Mouse (Mus musculus) T-helper 17 cell (primary cell): ENCODE measurements around the gene Adcy10.

Source experiments
- in situ Hi-C, 2 experiments: fragments of 300-600 bp; cut with MboI, MseI; formaldehyde crosslinking; loops; 1 replicate in 1 of 2; 2 replicates in 1 of 2; pipeline ENCODE4 v1.15.1; 2025; ENCODE audit warnings: high pct_unique_total_duplicates in 2 of 2

Gene Adcy10

DNA sequence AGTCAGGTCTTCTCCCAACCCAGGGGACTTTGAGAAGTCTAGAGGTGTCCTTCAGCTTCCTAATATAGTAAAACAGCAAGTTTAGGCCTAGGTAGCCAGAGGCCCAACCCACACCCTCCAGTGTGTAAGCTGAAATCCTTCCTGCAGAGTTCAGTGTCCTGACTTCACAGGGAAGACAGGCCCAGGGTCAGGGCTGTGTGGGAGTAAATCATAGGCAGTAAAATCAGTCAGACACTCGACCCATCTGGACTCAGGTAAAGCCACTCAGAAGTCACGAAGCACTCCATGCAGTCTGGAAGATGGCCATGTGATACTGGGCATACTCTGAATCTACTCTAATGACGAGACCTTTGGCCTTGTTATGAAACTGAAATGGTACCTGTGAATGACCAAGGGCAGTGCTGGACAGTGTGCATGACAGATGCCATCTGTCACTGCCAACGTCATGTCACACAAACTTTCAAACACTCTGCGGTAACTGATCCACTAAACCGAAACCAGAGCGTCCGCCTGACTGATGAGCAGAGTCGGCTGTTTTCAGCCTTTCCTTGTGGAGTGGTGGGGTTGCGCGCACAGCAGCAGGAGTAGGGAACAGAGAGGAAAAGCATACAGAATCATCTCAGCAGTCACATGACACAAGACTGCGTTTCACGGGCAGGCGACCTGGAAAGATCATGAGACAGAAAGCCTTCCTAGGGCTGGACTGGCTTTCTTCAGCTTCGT lies 109.9 kb downstream of the Adcy10 start:
- in situ Hi-C loops = no loop called here

DNA sequence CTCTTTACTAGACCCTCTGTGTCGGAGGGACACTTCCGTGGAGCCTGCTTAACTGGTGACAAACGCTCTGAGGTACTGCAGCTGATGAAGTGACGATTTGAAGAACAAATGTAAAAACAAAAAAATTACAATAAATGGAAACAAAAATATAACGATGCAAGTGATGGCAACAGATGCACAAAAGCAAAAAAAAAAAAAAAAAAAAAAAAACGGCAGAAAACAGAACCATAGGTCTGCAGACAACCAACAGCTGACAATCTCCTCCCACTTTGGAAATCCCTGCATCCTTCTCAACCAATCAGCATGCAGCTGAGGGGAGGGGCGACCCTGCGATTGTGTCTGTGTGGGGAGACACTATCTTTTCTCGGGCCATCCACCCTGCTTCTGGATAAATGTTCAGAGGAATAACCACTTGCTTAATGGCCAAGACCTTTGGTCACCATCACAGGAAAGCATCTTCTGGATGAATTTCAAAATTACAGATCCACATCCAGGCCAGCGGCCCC lies 116.8 kb downstream of the Adcy10 start:
- in situ Hi-C loops = no loop called here

DNA sequence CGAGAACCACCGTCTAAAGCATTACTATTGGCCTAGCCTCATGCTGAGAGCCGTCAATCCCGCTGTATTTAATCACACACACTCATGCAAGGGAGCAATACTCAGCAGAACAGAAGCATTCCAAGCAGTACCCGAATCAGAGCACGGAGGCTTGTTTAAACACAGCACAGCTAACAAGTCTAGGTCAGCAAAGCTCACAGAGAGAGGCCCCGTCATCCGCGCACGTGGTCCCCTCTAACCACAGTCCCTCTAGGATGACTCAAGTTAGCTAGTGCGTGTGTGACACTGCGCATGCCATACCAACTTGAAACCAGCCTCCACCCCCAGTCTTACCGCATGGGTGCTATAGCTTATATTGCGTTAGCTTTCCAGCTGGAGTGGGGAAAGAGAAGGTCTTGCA lies 118.2 kb downstream of the Adcy10 start:
- in situ Hi-C loops = no loop called here

DNA sequence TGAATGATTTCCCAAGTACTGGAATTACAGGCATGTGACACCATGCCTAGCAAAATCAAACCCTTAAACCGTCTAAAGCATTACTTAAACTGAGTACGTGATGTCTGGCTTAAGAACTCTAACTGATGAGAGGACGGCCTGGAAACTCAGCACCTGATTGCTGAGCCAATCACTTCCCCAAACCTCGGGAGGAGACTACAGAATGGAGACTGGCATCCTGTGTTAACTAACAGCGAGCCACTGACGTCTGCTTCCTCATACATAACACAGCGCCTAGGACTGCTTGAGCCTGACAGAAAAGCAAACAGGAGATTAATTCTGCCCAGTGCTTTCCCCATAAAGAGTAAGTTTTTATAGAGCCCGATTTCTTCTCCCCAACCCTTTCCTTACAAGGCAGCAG lies 119.2 kb downstream of the Adcy10 start:
- in situ Hi-C loops = no loop called here

DNA sequence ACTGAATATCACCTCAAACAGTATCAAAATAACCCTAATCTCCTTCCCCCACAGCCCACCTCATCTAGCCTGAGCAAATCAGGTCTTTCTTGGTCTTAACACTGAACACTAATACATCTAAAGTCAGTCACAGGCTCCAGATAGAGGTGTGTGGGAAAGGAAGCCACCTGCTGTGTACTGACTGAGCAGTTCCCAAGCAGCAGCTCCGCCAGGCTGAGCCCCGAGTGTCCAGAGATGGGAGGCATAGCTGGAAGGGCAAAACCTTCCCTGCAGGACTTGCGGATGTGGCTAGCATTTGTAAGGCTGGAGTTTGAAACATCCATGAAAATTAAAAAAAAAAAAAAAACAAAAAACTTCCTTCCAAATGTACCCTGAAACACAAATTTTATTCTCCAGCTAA lies 120.1 kb downstream of the Adcy10 start:
- in situ Hi-C loops = no loop called here

DNA sequence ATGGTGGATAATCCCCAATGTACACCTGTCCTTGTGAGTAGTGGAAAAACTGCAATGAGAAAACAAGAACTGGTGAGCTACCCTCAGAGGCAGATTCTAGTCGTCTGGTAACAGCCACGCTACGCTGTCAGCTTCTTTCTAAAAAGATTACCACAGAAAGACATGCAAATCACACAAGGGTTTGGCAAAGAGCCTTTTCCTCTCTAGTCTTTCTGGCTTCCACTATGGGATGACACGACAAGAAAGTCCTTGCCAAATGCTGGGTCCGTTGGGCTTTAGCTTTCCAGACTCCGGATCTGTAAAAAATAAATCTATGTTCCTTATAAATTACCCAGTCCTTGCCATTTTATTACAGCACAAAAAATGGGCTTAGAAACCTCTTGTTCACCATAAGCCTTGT lies 120.8 kb downstream of the Adcy10 start:
- in situ Hi-C loops = no loop called here

DNA sequence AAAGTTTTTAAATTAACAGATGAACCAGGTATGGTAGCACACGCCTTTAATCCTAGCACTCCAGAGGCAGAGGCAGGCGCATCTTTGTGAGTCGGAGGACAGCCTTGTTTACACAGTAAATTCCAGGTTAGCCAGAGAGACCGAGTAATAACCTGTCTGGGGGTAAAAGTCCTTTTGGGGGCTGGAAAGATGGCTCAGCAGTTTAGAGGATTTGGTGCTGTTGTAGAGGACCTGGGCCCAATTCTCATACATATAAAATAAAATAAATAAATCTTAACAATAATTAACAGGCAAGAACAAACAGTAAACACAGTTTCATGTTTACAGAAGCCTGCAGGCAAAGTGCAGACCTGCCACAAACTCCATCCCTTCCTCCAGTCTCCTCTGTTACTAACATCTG lies 123.9 kb downstream of the Adcy10 start:
- in situ Hi-C loops = no loop called here

DNA sequence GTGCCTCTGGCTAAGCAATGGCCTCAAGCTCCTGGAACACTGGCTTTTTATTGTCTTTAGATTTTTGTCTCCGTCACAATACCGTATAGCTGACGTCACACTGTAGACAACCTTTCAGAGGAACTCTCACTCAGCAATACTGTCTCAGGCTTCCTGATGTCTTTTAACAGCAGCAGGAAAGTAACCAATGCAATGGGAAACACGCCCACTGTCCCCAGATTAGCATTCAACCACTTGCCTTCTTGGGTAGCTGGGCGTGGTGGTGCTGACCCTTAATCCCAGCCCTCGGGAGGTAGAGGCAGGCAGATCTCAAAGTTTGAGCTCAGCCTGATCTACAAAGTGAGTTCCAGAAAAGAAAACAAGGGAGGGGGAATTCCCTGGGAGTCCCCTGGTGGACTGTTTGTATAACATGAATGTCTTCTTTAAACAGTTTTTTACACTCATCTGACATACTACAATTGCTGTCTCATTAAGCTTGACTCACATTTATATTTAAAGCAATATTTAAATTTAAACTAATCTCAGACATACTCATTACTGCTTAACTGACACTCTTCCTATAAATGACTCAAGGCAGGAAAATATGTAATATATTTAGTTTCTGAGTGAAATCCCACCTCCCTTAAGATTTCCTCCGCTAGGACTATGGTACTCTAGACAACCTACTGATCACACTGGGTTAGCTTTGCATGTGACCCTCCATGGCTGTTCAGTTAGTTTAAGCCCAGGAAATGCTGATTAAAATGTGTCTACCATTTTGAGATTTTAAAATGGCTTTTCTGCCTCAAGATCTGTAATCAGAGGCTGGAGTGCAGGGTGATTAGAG lies 124.7 kb downstream of the Adcy10 start:
- in situ Hi-C loops = loop anchor here in 1 of 2 experiments (10.0 kb wide), 1 partner anchor 1785 kb away; no protein-coding TSS in a partner anchor

DNA sequence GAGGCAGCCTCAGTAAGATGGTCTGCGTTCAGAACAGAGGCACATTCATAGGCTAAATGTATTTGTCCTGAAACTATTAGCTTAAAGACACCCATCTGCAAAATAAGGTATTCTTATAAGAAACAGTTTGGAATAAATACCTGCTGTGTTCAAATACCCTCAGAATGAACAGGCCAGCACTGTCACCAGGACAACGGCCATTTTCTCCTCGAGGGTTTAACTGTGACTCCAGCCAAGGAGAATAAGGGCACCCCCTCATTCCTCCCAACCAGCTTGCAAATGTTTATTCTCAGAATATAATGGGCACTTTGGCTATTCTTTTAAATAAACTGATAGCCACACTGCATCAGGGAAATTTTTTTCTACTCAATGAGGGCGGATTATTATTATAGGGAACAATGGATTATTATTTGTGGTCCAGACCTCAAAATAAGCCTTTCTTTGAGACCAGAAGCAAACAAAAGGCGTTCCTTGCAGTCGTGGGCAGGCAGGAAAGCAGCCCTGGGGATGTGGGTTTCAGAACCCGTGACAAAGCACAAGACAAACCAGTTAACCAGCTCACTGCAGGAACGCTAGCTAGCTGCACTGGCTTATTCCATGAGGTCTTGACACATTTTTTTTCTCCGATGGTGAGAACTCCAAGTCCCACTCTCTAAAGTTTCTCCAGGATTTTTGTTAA lies 125.5 kb downstream of the Adcy10 start:
- in situ Hi-C loops = loop anchor here in 1 of 2 experiments (10.0 kb wide), 1 partner anchor 1786 kb away; no protein-coding TSS in a partner anchor

DNA sequence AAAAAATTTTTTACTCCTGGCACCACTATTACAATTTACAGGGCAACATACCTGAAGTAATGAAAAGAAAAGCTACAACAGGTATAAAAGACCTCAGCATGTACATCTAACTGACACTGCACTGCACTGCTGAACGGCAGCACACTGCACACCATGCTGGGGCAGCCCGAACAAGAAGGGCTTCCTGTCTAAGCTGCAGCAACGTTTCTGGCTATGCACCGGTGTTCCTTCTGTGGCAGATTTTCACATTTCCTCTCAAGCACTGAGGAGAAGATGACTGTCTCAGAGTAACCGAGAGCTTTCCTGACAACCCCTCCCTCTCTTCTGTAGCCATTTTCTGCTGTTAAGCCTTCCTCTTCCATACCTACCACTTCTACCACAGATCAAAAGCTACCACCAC lies 127.7 kb downstream of the Adcy10 start:
- in situ Hi-C loops = loop anchor here in 1 of 2 experiments (10.0 kb wide), 1 partner anchor 1788 kb away; no protein-coding TSS in a partner anchor

DNA sequence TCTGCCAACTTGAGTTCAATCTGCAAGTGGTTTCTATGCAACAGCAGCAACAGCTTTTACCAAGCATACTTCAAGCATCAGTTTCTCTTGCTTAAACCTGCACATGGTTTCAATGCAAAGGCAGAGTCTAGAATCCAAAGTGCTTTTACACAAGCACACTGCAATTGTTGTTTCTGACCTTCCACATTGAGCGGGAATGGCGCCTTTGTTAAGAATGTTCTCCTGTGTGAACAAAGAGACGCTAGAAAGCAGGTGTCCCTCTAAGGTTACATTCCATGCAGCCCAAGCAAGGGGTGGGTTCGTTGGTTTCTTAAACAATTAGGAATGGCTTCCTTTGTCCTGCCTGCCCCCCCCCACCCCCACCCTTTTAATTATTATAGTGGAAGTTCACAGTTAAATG lies 128.9 kb downstream of the Adcy10 start:
- in situ Hi-C loops = loop anchor here in 1 of 2 experiments (10.0 kb wide), 1 partner anchor 1789 kb away; no protein-coding TSS in a partner anchor

DNA sequence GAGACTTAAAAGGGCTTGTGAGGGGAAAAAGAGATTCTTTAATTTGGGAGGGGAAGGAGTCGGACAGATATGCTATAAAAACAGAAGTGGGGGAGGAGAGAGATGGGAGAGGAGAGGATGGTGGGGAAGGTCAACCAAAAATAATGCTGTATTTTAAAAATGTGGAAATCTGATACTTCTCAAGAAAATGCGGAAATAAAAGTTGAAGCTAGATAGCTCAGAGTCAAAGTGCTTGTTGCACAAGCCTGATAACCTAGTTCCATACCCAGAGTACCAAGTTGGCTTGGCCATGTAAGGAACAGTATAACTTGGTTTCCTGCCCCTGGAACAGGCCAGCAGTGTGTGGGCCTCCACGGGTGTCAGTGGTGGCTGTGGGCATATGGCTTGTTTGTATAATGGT lies 129.8 kb downstream of the Adcy10 start:
- in situ Hi-C loops = loop anchor here in 1 of 2 experiments (10.0 kb wide), 1 partner anchor 1790 kb away; no protein-coding TSS in a partner anchor

DNA sequence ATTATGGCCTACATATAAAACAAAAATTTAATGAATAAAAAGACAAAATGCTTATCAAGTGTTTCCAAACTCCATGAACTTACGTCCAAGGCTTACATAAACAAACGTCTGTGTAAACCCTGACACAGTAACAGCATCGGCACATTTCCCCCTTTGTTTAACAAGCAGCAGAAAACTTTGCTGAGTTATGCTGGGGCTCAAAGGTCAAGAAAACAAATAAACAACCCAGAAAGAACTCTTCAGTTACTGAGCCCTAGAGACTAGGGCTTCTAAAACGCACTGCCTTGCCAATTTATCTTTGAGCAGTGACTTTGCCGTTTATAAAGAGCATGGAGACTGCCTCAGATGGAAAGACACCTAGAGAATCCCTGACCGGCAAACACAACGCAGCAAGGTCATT lies 131.7 kb downstream of the Adcy10 start:
- in situ Hi-C loops = loop anchor here in 1 of 2 experiments (10.0 kb wide), 1 partner anchor 1792 kb away; no protein-coding TSS in a partner anchor

DNA sequence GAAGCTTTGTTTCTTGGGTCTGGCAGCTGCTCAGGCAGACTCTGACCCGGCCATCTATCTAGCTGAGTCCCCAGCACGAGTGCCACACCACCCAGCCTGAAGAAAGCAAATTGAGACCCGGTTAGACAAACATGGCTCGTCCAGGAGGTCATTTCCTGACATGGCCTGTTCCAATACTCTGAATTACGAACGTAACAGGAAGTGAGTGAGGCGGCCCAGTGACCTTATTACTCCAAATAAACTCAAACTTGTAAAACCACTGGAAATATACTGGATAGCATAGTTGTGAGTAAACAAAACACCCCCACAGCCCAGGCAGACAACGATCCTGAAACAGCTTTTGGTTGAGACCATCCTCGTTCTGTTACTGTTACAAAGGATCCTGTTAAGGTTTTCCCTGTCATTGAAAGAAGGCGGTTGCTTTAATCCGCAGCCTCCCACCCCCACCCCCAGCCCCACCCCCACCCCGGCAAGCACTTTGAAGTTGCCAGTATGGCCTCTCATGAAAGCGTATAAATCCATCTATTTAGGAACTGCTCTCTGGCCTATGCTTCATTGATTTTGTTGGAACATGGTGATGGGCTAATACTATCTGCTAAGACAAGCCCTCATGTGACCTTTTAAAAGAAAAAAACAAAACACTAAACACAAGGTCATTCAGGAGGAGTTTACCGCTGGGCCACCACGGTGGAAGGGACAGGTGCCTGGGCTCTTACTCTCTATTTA lies 132.3 kb downstream of the Adcy10 start:
- in situ Hi-C loops = loop anchor here in 1 of 2 experiments (10.0 kb wide), 1 partner anchor 1793 kb away; no protein-coding TSS in a partner anchor

DNA sequence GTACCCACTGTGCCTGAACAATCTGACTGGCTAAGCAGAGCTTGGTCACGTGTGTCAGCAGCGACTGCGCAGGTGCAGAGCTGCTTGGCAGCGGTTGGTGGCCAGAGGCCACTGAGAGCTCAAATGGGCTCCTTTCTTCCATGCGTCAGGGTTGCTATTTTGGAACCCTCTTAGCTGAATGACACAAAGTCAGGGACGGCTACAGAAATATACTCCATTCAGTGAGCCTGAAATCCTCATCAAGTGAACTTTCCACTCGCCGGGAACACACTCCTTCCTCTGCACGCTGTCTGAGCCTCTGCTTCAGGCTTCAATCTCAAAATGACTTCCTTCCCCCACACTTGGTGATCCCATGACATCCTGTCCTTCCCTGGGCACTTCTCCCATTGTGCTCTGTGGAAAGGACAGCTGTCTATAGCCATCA lies 133.2 kb downstream of the Adcy10 start:
- in situ Hi-C loops = loop anchor here in 1 of 2 experiments (10.0 kb wide), 1 partner anchor 1793 kb away; no protein-coding TSS in a partner anchor

DNA sequence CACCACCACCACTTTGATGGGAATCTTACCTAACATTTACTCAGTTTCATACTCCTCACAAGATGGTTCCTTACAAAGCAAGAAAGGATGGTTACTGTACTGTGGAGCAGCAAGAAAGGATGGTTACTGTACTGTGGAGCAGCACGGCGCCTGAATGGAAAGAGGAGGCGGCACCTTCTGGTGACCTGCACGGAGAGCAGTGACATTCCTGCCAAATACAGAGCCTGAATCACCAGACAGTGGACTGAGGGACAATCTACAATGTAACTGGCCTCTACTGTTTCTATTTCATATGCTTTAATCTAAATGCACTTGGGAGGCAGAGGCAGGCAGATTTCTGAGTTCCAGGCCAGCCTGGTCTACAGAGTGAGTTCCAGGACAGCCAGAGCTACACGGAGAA lies 140.1 kb downstream of the Adcy10 start:
- in situ Hi-C loops = no loop called here

DNA sequence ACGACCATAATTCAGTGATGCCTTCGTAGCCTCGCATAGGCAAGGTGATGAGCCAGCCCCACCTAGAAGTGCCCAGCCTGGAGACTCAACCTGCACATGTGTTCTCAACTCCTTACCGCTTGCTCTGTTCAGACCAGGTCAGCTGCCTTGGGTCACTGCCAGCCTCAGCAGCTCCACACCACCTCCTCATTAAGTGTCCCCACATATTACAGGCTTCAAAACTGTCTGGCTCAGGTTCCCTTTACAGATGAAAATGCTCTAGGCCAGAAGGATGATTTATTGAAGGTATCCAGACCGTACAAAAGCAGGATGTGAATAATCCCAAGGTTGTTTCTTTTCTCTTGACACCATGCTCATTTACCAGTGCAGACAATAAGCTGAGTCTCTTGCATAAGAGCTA lies 140.9 kb downstream of the Adcy10 start:
- in situ Hi-C loops = no loop called here
